Mouse (Mus musculus): ENCODE measurements around the gene Nudt8.

DNA sequence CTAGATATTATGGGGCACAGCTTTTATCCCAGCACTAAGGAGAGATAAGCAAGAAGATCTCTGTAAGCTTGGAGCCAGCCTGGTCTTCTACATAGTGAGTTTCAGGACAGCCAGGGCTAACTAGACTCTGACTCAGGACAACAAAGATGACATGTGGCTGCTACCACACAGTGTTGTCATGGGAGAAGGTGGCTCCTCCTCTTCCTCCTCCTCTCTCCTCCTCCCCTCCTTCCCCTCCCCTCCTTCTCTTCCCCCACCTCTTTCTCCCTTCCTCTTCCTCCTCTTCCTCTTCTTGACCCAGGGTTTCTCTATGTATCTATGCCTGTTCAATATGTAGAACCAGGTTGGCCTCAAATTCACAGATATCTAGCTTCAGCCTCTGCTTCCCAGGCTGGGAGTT is 48.9 kb upstream of the Nudt8 start:
- no peak for TF ChIP-seq POLR2A (IDR thresholded peaks at IDR 0.05; ENCODE audit: insufficient read length, low read depth)
- no peak for TF ChIP-seq TCF12 (IDR thresholded peaks at IDR 0.05; ENCODE audit: insufficient read depth, poor library complexity, severe bottlenecking)
- TF ChIP-seq E2F4 (IDR thresholded peaks at IDR 0.05; ENCODE audit: insufficient read depth) = no peak
- no peak for TF ChIP-seq USF1 (IDR thresholded peaks at IDR 0.05; ENCODE audit: low read depth)
- no peak for TF ChIP-seq CEBPB (IDR thresholded peaks at IDR 0.05; ENCODE audit: insufficient read depth, poor library complexity, severe bottlenecking)
- TF ChIP-seq TCF3 (IDR thresholded peaks at IDR 0.05; ENCODE audit: insufficient read length, low read depth) = no peak
- TF ChIP-seq POLR2AphosphoS2 (IDR thresholded peaks at IDR 0.05; ENCODE audit: insufficient read length, low read depth) = no peak
- TF ChIP-seq SRF (IDR thresholded peaks at IDR 0.05; ENCODE audit: control insufficient read depth, insufficient read length, low read depth) = no peak
- no peak for TF ChIP-seq MAX (IDR thresholded peaks at IDR 0.05; ENCODE audit: low read depth)
- no peak for TF ChIP-seq REST (IDR thresholded peaks at IDR 0.05; ENCODE audit: insufficient read depth, insufficient read length)
